Mouse (Mus musculus): ENCODE measurements at regions not wholly inside any gene's neighbourhood (a gene's known extent, or its start where the extent isn't known, plus 50 kb on each side); places are given as distances from the start of the nearest gene placed in this dataset.

GRCm38 (mm10) chr13:25700965-25701364, 430.7 kb upstream of the Nrsn1 start:
- H3K9me3 ChIP-seq (replicated peaks), result no peaks in the 10 kb centered on the region
- H3K27ac ChIP-seq, result no peak overlapping the region
- H3K4me3 ChIP-seq, result no peak overlapping the region
- WGBS (ENCODE audit: insufficient replicate concordance), result 63% methylated on average over 4 of the region's 4 CpGs
- H3K9ac ChIP-seq, result no peak overlapping the region
- no peaks in the 10 kb centered on the region for H3K27me3 ChIP-seq (replicated peaks)
- no peaks in the 10 kb centered on the region for H3K36me3 ChIP-seq
- ATAC-seq, result no peak
- no peaks in the 10 kb centered on the region for H3K4me1 ChIP-seq
- no peak overlapping the region for H3K4me2 ChIP-seq

- Histone ChIP-seq H3K9me3 (replicated peaks) (no peaks in the 10 kb centered on the region), H3K27ac (no peak overlapping the region), H3K27me3 (replicated peaks) (no peaks in the 10 kb centered on the region), H3K4me1 (no peaks in the 10 kb centered on the region), H3K36me3 (no peaks in the 10 kb centered on the region), H3K4me3 (no peak overlapping the region), H3K9ac (no peak overlapping the region), H3K4me2 (no peak overlapping the region)
- no peak for ATAC-seq
- WGBS (ENCODE audit: insufficient replicate concordance), result 70% methylated on average over 1 of the region's 1 CpGs
Observed at GRCm38 (mm10) chr13:25695956-25696355, 425.7 kb upstream of the Nrsn1 start.

- H3K36me3 ChIP-seq, result no peaks in the 10 kb centered on the region
- no peaks in the 10 kb centered on the region for H3K4me1 ChIP-seq
- no peaks in the 10 kb centered on the region for H3K27me3 ChIP-seq (replicated peaks)
- no peak overlapping the region for H3K4me2 ChIP-seq
- 73% methylated on average over 14 of the region's 14 CpGs for WGBS (ENCODE audit: insufficient replicate concordance)
- H3K4me3 ChIP-seq, result no peak overlapping the region
- H3K9me3 ChIP-seq (replicated peaks), result no peaks in the 10 kb centered on the region
- no peak for ATAC-seq
- no peak overlapping the region for H3K27ac ChIP-seq
- H3K9ac ChIP-seq, result no peak overlapping the region
Observed at GRCm38 (mm10) chr13:25695017-25695604, 424.8 kb upstream of the Nrsn1 start.

GRCm38 (mm10) chr13:25678221-25678735, 408.0 kb upstream of the Nrsn1 start:
- no peaks in the 10 kb centered on the region for H3K36me3 ChIP-seq
- H3K4me1 ChIP-seq, result no peaks in the 10 kb centered on the region
- no peaks in the 10 kb centered on the region for H3K9me3 ChIP-seq (replicated peaks)
- WGBS (ENCODE audit: insufficient replicate concordance), result 61% methylated on average over 2 of the region's 2 CpGs
- H3K4me3 ChIP-seq, result no peak overlapping the region
- no peak overlapping the region for H3K4me2 ChIP-seq
- H3K27ac ChIP-seq, result no peak overlapping the region
- no peak overlapping the region for H3K9ac ChIP-seq
- no peaks in the 10 kb centered on the region for H3K27me3 ChIP-seq (replicated peaks)
- no peak for ATAC-seq

GRCm38 (mm10) chr13:25675208-25675607, 404.9 kb upstream of the Nrsn1 start:
- 74% methylated on average over 6 of the region's 6 CpGs for WGBS (ENCODE audit: insufficient replicate concordance)
- Histone ChIP-seq H3K27ac (no peak overlapping the region), H3K9ac (no peak overlapping the region), H3K4me1 (no peaks in the 10 kb centered on the region), H3K4me2 (no peak overlapping the region), H3K36me3 (no peaks in the 10 kb centered on the region), H3K27me3 (replicated peaks) (no peaks in the 10 kb centered on the region), H3K9me3 (replicated peaks) (no peaks in the 10 kb centered on the region), H3K4me3 (no peak overlapping the region)
- ATAC-seq, result no peak

GRCm38 (mm10) chr13:25666022-25666421, 395.7 kb upstream of the Nrsn1 start:
- H3K9me3 ChIP-seq (replicated peaks), result no peaks in the 10 kb centered on the region
- H3K36me3 ChIP-seq, result no peaks in the 10 kb centered on the region
- ATAC-seq, result no peak
- 63% methylated on average over 3 of the region's 3 CpGs for WGBS (ENCODE audit: insufficient replicate concordance)
- H3K27me3 ChIP-seq (replicated peaks), result no peaks in the 10 kb centered on the region
- H3K9ac ChIP-seq, result no peak overlapping the region
- no peak overlapping the region for H3K4me2 ChIP-seq
- H3K27ac ChIP-seq, result no peak overlapping the region
- no peak overlapping the region for H3K4me3 ChIP-seq
- no peaks in the 10 kb centered on the region for H3K4me1 ChIP-seq

- H3K4me1 ChIP-seq, result no peaks in the 10 kb centered on the region
- 61% methylated on average over 2 of the region's 2 CpGs for WGBS (ENCODE audit: insufficient replicate concordance)
- no peak overlapping the region for H3K4me3 ChIP-seq
- ATAC-seq, result no peak
- H3K4me2 ChIP-seq, result no peak overlapping the region
- H3K27ac ChIP-seq, result no peak overlapping the region
- no peak overlapping the region for H3K9ac ChIP-seq
- H3K9me3 ChIP-seq (replicated peaks), result no peaks in the 10 kb centered on the region
- H3K36me3 ChIP-seq, result no peaks in the 10 kb centered on the region
- no peaks in the 10 kb centered on the region for H3K27me3 ChIP-seq (replicated peaks)
Observed at GRCm38 (mm10) chr13:25664963-25665606, 394.8 kb upstream of the Nrsn1 start.

GRCm38 (mm10) chr13:25648430-25648786, 378.1 kb upstream of the Nrsn1 start:
- 77% methylated on average over 1 of the region's 1 CpGs for WGBS (ENCODE audit: insufficient replicate concordance)
- Histone ChIP-seq H3K4me2 (no peak overlapping the region), H3K4me3 (no peak overlapping the region), H3K4me1 (no peaks in the 10 kb centered on the region), H3K9ac (no peak overlapping the region), H3K36me3 (no peaks in the 10 kb centered on the region), H3K9me3 (replicated peaks) (no peaks in the 10 kb centered on the region), H3K27ac (no peak overlapping the region), H3K27me3 (replicated peaks) (no peaks in the 10 kb centered on the region)
- no peak for ATAC-seq

- Histone ChIP-seq H3K4me2 (no peak overlapping the region), H3K36me3 (no peaks in the 10 kb centered on the region), H3K4me3 (no peak overlapping the region), H3K9me3 (replicated peaks) (no peaks in the 10 kb centered on the region), H3K9ac (no peak overlapping the region), H3K4me1 (no peaks in the 10 kb centered on the region), H3K27me3 (replicated peaks) (no peaks in the 10 kb centered on the region), H3K27ac (no peak overlapping the region)
- no peak for ATAC-seq
- WGBS (ENCODE audit: insufficient replicate concordance), result 60% methylated on average over 3 of the region's 3 CpGs
Observed at GRCm38 (mm10) chr13:25647711-25648429, 377.6 kb upstream of the Nrsn1 start.

GRCm38 (mm10) chr13:25639522-25640291, 369.4 kb upstream of the Nrsn1 start:
- ATAC-seq, result no peak
- WGBS (ENCODE audit: insufficient replicate concordance), result 24% methylated on average over 6 of the region's 6 CpGs
- Histone ChIP-seq H3K4me2 (no peak overlapping the region), H3K36me3 (no peaks in the 10 kb centered on the region), H3K27me3 (replicated peaks) (no peaks in the 10 kb centered on the region), H3K4me1 (no peaks in the 10 kb centered on the region), H3K9me3 (replicated peaks) (no peaks in the 10 kb centered on the region), H3K9ac (no peak overlapping the region), H3K4me3 (no peak overlapping the region), H3K27ac (no peak overlapping the region)

GRCm38 (mm10) chr13:25629466-25629865, 359.2 kb upstream of the Nrsn1 start:
- H3K36me3 ChIP-seq, result no peaks in the 10 kb centered on the region
- H3K27ac ChIP-seq, result no peak overlapping the region
- no peak for ATAC-seq
- no peak overlapping the region for H3K4me3 ChIP-seq
- H3K9me3 ChIP-seq (replicated peaks), result no peaks in the 10 kb centered on the region
- no peak overlapping the region for H3K4me2 ChIP-seq
- H3K4me1 ChIP-seq, result no peaks in the 10 kb centered on the region
- no peaks in the 10 kb centered on the region for H3K27me3 ChIP-seq (replicated peaks)
- no peak overlapping the region for H3K9ac ChIP-seq
- 63% methylated on average over 4 of the region's 4 CpGs for WGBS (ENCODE audit: insufficient replicate concordance)

GRCm38 (mm10) chr13:25617578-25617977, 347.3 kb upstream of the Nrsn1 start:
- H3K27ac ChIP-seq, result no peak overlapping the region
- no peaks in the 10 kb centered on the region for H3K9me3 ChIP-seq (replicated peaks)
- no peak overlapping the region for H3K4me2 ChIP-seq
- ATAC-seq, result no peak
- no peak overlapping the region for H3K9ac ChIP-seq
- H3K36me3 ChIP-seq, result no peaks in the 10 kb centered on the region
- H3K27me3 ChIP-seq (replicated peaks), result no peaks in the 10 kb centered on the region
- WGBS (ENCODE audit: insufficient replicate concordance), result 62% methylated on average over 4 of the region's 4 CpGs
- no peaks in the 10 kb centered on the region for H3K4me1 ChIP-seq
- H3K4me3 ChIP-seq, result no peak overlapping the region
